Mouse (Mus musculus) E14TG2a.4 (cell line): Measurements from ENCODE around the gene Spats2.

Source experiments
- CTCF ChIP-seq: conservative IDR thresholded peaks from 2 replicates; pipeline ENCODE4 v1.5.1; 2014; ENCODE audit warnings: low read length
- NANOG ChIP-seq: IDR thresholded peaks from 2 replicates; pipeline ENCODE4 v1.6.1; 2014; ENCODE audit warnings: borderline replicate concordance, low read length, mixed read lengths
- POU5F1 ChIP-seq: IDR thresholded peaks from 2 replicates; pipeline ENCODE4 v1.6.1; 2014; ENCODE audit warnings: low read length, borderline replicate concordance

GRCm38 (mm10) chr15:99085997-99086396 lies 39.7 kb upstream of the Spats2 start:
- TF ChIP-seq CTCF (no peak), POU5F1 (no peak), NANOG (no peak)
